Mouse (Mus musculus) liver, embryonic 14.5 days (tissue): ENCODE measurements around the gene Mcmbp. TPM values are rescaled to one million over a fixed set of nuclear protein-coding genes. Genes with fewer than 3 reads are reported as not detected.
A peak's percentile ranks its signal among the peaks of the same experiment; 100 is the strongest.

Experiments used
- ATAC-seq: fragments of 200-750 bp; cut with Nextera tagmentation; 2 replicates; pipeline ENCODE4 v1.8.0; 2017; ENCODE audit warnings: moderate number of reproducible peaks, mild to moderate bottlenecking, moderate library complexity; ENCODE audit not compliant: insufficient read depth
- DNase-seq, 3 experiments: peaks; one replicate each; pipeline ENCODE4 v3.0.0-alpha.2; 2012 to 2013; ENCODE audit warnings: low read depth in 3 of 3, low spot score in 3 of 3
- H3K27ac ChIP-seq: fragments of 300-500 bp; sonication (generic); 2 replicates; pipeline ENCODE4 v1.5.1; 2014; ENCODE audit warnings: moderate library complexity, mild to moderate bottlenecking, control low read depth, inconsistent platforms
- H3K27me3 ChIP-seq: fragments of 300-500 bp; sonication (generic); 2 replicates; pipeline ENCODE4 v1.6.1; 2014; ENCODE audit warnings: mild to moderate bottlenecking, low read length, moderate library complexity; ENCODE audit not compliant: control insufficient read depth, insufficient read depth
- H3K36me3 ChIP-seq: fragments of 300-500 bp; sonication (generic); replicated peaks from 2 replicates; pipeline ENCODE4 v1.6.1; 2014; ENCODE audit warnings: low read depth; ENCODE audit not compliant: control insufficient read depth, insufficient read depth
- H3K4me1 ChIP-seq, 2 experiments: fragments of 200-500 bp in 1 of 2; fragments of 300-500 bp in 1 of 2; sonication (generic) in 1 of 2; replicated peaks; 2 replicates each; pipeline ENCODE4 v1.6.1; 2012 to 2014; ENCODE audit warnings: antibody characterized with exemption in 1 of 2, inconsistent platforms in 1 of 2, low read length in 1 of 2; ENCODE audit not compliant: control insufficient read depth in 2 of 2, insufficient read depth in 2 of 2
- H3K4me2 ChIP-seq: fragments of 300-500 bp; sonication (generic); 2 replicates; pipeline ENCODE4 v1.6.1; 2014; ENCODE audit warnings: low read depth, mild to moderate bottlenecking, control low read depth, moderate library complexity
- H3K4me3 ChIP-seq, 2 experiments: fragments of 200-500 bp in 1 of 2; fragments of 300-500 bp in 1 of 2; sonication (generic) in 1 of 2; 2 replicates each; pipeline ENCODE4 v1.5.1; 2012 to 2014; ENCODE audit warnings: low read depth in 2 of 2, low read length in 2 of 2, mild to moderate bottlenecking in 2 of 2, control low read depth in 1 of 2, inconsistent platforms in 1 of 2, moderate library complexity in 1 of 2; ENCODE audit not compliant: insufficient read depth in 1 of 2
- H3K9ac ChIP-seq: fragments of 300-500 bp; sonication (generic); replicated peaks from 2 replicates; pipeline ENCODE4 v1.6.1; 2014; ENCODE audit warnings: mild to moderate bottlenecking, control low read depth, moderate library complexity
- H3K9me3 ChIP-seq: fragments of 300-500 bp; sonication (generic); 2 replicates; pipeline ENCODE4 v1.6.1; 2016; ENCODE audit warnings: low read length, mixed read lengths; ENCODE audit not compliant: control insufficient read depth
- CTCF ChIP-seq: IDR thresholded peaks from 2 replicates; pipeline ENCODE4 v1.5.1; 2016; ENCODE audit warnings: antibody characterized with exemption, low read depth, control low read depth
- EP300 ChIP-seq: IDR thresholded peaks from 2 replicates; pipeline ENCODE4 v1.6.1; 2016; ENCODE audit warnings: antibody characterized with exemption, low read depth
- WGBS: fragments of 180-500 bp; shearing (Covaris S2); extraction: QIAGEN DNeasy Blood & Tissue Kit; methylation state at CpG from one replicate; pipeline ENCODE4 v1.1.7; 2014; ENCODE audit not compliant: insufficient replicate concordance; 5-methylcytosine and 5-hydroxymethylcytosine counted together
- polyA plus RNA-seq, 2 experiments: library from polyadenylated mRNA; depleted of rRNA in 1 of 2; stranded (reverse) in 1 of 2; unstranded in 1 of 2; fragments of >200 nt; fragmentation: Nextera tagmentation in 1 of 2; extraction: Ambion mirVana in 1 of 2; gene quantifications; 2 replicates each; pipeline versions ENCODE4 v1.2.1 to v1.2.3; 2012 to 2014

Gene Mcmbp
- polyA plus RNA-seq, 2 experiments: 12.6 to 22.0 TPM

DNA sequence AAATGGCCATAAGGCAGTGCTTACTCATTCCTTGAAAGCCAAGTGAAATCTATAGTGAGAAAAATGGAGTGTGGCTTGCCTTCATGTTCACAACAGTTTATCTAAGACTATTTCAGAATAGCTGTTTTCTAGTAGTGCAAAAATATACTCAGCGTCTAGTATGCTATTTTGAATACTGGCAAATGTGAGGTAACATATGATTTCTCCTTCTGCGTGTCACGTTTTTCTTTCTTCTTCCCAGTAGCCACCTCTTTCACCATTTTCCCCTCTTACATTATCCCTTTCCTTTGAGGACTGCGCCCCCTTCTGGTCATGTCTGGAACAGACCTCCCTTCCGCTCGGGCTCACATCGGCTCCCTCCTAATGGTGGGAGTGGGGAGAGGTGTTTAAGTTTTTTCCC lies 50.2 kb downstream of the Mcmbp start:
- no peak overlapping the region for H3K4me3 ChIP-seq
- H3K36me3 ChIP-seq: peaks cover 4% of the 10 kb centered on the region; the same call in 1 of the 2 replicates
- no peak overlapping the region for H3K27ac ChIP-seq
- peaks cover 0 to 4% of the 10 kb centered on the region in 2 experiments; a peak in 3 of 4 replicates for H3K4me1 ChIP-seq
- peak; percentile 53; the same call in 1 of the 2 replicates for ATAC-seq
- DNase-seq: peak in 2 of 3 experiments; percentile 57 to 60
- 0 out of 2 replicates have a peak overlapping the region, but pooled peaks have one; percentile 6 for H3K4me2 ChIP-seq
- H3K9me3 ChIP-seq: no peaks in the 10 kb centered on the region
- WGBS: 5% methylated on average over 7 of the region's 7 CpGs
- H3K9ac ChIP-seq: no peak overlapping the region
- H3K27me3 ChIP-seq: no peaks in the 10 kb centered on the region
- TF ChIP-seq EP300 (no peak), CTCF (peak; percentile 94)

DNA sequence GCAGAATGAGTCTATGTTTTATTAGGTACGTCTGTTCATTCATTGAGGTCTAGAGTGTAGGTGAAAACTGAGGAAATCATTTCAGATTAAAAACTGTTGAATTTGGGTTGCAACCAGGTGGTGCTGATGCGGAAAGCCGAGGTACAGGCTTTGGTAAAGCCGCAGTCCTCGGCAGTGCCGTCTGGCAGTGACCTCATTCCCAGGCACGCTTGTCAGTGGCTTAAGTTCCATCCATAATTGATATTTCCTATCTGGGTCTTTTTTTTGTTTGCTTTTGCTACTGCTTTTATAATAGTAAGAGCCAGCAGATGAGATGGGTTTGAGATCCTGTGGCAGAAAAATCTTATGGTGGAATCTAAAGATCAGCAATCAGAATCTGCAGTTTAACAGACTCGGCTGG lies 50.9 kb downstream of the Mcmbp start:
- 77% methylated on average over 8 of the region's 8 CpGs for WGBS
- Histone ChIP-seq H3K9me3 (no peaks in the 10 kb centered on the region), H3K4me3 (no peak overlapping the region), H3K4me1 (no peaks in the 10 kb centered on the region), H3K36me3 (peaks cover under 1% of the 10 kb centered on the region; the same call in 1 of the 2 replicates), H3K27ac (no peak overlapping the region), H3K4me2 (no peak overlapping the region), H3K9ac (no peak overlapping the region), H3K27me3 (no peaks in the 10 kb centered on the region)
- TF ChIP-seq EP300 (no peak), CTCF (no peak)
- no peak for DNase-seq
- ATAC-seq: no peak

GRCm38 (mm10) chr7:128687821-128688564 lies 52.3 kb downstream of the Mcmbp start:
- Histone ChIP-seq H3K4me3 (peak overlapping the region; percentile 48 to 62), H3K9me3 (no peaks in the 10 kb centered on the region), H3K27ac (no peak overlapping the region), H3K9ac (no peak overlapping the region), H3K27me3 (no peaks in the 10 kb centered on the region), H3K36me3 (no peaks in the 10 kb centered on the region), H3K4me1 (no peaks in the 10 kb centered on the region), H3K4me2 (peak overlapping the region; percentile 65)
- DNase-seq (peak in 1 of 3 experiments; percentile 33), ATAC-seq (peak; percentile 70)
- 50% methylated on average over 56 of the region's 56 CpGs for WGBS
- 0 out of 2 replicates have a peak, but pooled peaks have one; percentile 13 for TF ChIP-seq CTCF
- TF ChIP-seq EP300: no peak

DNA sequence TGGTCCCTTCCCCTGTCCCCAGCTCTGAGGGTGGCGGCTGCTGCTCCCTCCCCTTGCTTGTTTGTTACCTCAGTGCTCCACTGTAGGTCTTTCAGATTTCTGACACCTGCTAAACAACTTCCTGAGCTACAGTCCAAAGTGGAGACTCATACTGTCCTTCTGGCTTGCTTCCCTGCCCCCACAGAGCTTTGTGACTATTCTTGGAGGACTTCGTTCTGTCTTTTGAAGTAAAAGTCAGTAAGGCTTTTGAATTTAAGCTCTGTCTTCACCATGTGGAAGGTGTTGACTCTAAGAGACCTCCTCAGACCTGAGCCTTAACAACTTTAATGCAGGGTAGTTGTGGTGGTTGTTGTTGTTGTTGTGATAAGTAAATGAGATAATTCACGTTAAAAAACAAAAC lies 61.7 kb downstream of the Mcmbp start:
- Histone ChIP-seq H3K9me3 (no peaks in the 10 kb centered on the region), H3K27ac (no peak overlapping the region), H3K27me3 (no peaks in the 10 kb centered on the region), H3K36me3 (peaks cover 3% of the 10 kb centered on the region; the same call in 1 of the 2 replicates), H3K4me2 (no peak overlapping the region), H3K4me3 (no peak overlapping the region), H3K4me1 (peaks cover 1 to 3% of the 10 kb centered on the region in 2 experiments; a peak in 3 of 4 replicates), H3K9ac (no peak overlapping the region)
- ATAC-seq: no peak
- TF ChIP-seq CTCF: no peak
- TF ChIP-seq EP300: no peak
- WGBS: 65% methylated on average over 3 of the region's 3 CpGs
- DNase-seq: no peak

GRCm38 (mm10) chr7:128672408-128673010 lies 67.8 kb downstream of the Mcmbp start:
- peak; percentile 66 to 68 (median 67) for DNase-seq
- peaks cover 20 to 40% of the 10 kb centered on the region in 2 experiments for H3K4me1 ChIP-seq
- H3K9ac ChIP-seq: peak overlapping the region; percentile 55
- H3K4me2 ChIP-seq: peak overlapping the region; percentile 73
- WGBS: 8% methylated on average over 15 of the region's 15 CpGs
- H3K9me3 ChIP-seq: no peaks in the 10 kb centered on the region
- peak overlapping the region; percentile 17 to 25 for H3K4me3 ChIP-seq
- peak; percentile 96 for ATAC-seq
- peak overlapping the region; percentile 83 for H3K27ac ChIP-seq
- H3K27me3 ChIP-seq: no peaks in the 10 kb centered on the region
- peak; percentile 76 for TF ChIP-seq EP300
- no peak for TF ChIP-seq CTCF
- peaks cover 3% of the 10 kb centered on the region; the same call in 1 of the 2 replicates for H3K36me3 ChIP-seq
